Mouse (Mus musculus) bone marrow, adult 2 months (tissue): ENCODE measurements around the gene Slc17a9.

ENCODE experiments used
- CTCF ChIP-seq: fragments of 200-500 bp; IDR thresholded peaks from 2 replicates; pipeline ENCODE4 v1.5.1; 2011; ENCODE audit warnings: low read length, control low read depth; ENCODE audit not compliant: control insufficient read depth, insufficient read depth
- POLR2A ChIP-seq: fragments of 200-500 bp; IDR thresholded peaks from 2 replicates; pipeline ENCODE4 v1.6.1; 2011; ENCODE audit warnings: low read depth, mild to moderate bottlenecking, control low read depth, low read length, borderline replicate concordance; ENCODE audit not compliant: control insufficient read depth

DNA sequence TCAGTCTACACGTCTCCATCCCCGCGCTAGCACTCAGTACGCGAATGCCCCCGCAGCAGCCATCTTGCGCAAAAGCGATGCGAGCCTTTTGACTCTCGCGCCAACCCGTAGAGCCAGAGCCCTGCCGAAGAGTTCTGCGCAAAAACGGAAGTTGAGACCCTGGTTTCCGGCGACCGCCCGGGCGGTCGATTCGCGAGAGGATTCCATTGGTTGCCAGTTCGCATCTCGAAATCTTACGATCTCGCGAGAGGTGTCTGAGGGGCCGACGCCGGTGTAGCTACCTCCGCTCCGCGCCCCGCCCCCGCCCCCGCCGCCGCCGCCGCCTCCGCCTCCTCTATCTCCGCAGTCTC is 15.2 kb upstream of the Slc17a9 start, which contains the start of the genes Dido1 and Gid8:
- TF ChIP-seq CTCF (no peak), POLR2A (peak; percentile 72; the same call in 1 of the 2 replicates)
